Mouse (Mus musculus) intestine, embryonic 16.5 days (tissue): ENCODE measurements at regions not wholly inside any gene's neighbourhood (a gene's known extent, or its start where the extent isn't known, plus 50 kb on each side); places are given as distances from the start of the nearest gene placed in this dataset.

Experiments
- ATAC-seq: fragments of 200-750 bp; cut with Nextera tagmentation; 2 replicates; pipeline ENCODE4 v1.8.0; 2017; ENCODE audit warnings: moderate TSS enrichment, moderate library complexity
- H3K27ac ChIP-seq: fragments of 300-500 bp; sonication (generic); 2 replicates; pipeline ENCODE4 v1.5.1; 2014; ENCODE audit warnings: mild to moderate bottlenecking, low read length
- H3K27me3 ChIP-seq: fragments of 300-500 bp; sonication (generic); replicated peaks from 2 replicates; pipeline ENCODE4 v1.6.1; 2014; ENCODE audit warnings: low read length, control low read depth, mixed read lengths; ENCODE audit not compliant: control insufficient read depth, insufficient read depth
- H3K36me3 ChIP-seq: fragments of 300-500 bp; sonication (generic); 2 replicates; pipeline ENCODE4 v1.6.1; 2014; ENCODE audit warnings: low read length, control low read depth; ENCODE audit not compliant: control insufficient read depth, insufficient read depth
- H3K4me1 ChIP-seq: fragments of 300-500 bp; sonication (generic); 2 replicates; pipeline ENCODE4 v1.6.1; 2014; ENCODE audit warnings: low read length, control low read depth, mixed read lengths; ENCODE audit not compliant: control insufficient read depth, insufficient read depth
- H3K4me2 ChIP-seq: fragments of 300-500 bp; sonication (generic); 2 replicates; pipeline ENCODE4 v1.6.1; 2014; ENCODE audit warnings: low read depth, low read length, control low read depth
- H3K4me3 ChIP-seq: fragments of 300-500 bp; sonication (generic); 2 replicates; pipeline ENCODE4 v1.5.1; 2014; ENCODE audit warnings: mild to moderate bottlenecking, low read length
- H3K9ac ChIP-seq: fragments of 300-500 bp; sonication (generic); 2 replicates; pipeline ENCODE4 v1.6.1; 2014; ENCODE audit warnings: low read depth, low read length
- H3K9me3 ChIP-seq: fragments of 300-500 bp; sonication (generic); 2 replicates; pipeline ENCODE4 v1.6.1; 2016; ENCODE audit warnings: low read length, control low read depth; ENCODE audit not compliant: control insufficient read depth

GRCm38 (mm10) chr11:117434056-117434455, 50.1 kb upstream of the Gm11733 start:
- H3K36me3 ChIP-seq: no peaks in the 10 kb centered on the region
- no peak for ATAC-seq
- H3K27ac ChIP-seq: no peak overlapping the region
- peaks cover 4% of the 10 kb centered on the region for H3K4me1 ChIP-seq
- no peak overlapping the region for H3K4me3 ChIP-seq
- no peak overlapping the region for H3K4me2 ChIP-seq
- H3K27me3 ChIP-seq: peaks cover 7% of the 10 kb centered on the region; the same call in 1 of the 2 replicates
- no peaks in the 10 kb centered on the region for H3K9me3 ChIP-seq
- H3K9ac ChIP-seq: no peak overlapping the region
